Mouse (Mus musculus) heart, postnatal 25 days (tissue): Measurements from ENCODE around the gene Il9r. TPM values are rescaled to one million over a fixed set of nuclear protein-coding genes. Genes with fewer than 3 reads are reported as not detected.

Experiments
- DNase-seq: peaks from one replicate; pipeline ENCODE4 v3.0.0; 2022; ENCODE audit warnings: low spot score
- intact Hi-C: fragments of 180-260 bp; cut with DNase I; formaldehyde crosslinking; loops from one replicate; pipeline ENCODE4 v1.15.1; 2025
- total RNA-seq, 2 experiments: library from RNA; stranded (reverse); gene quantifications; 2 replicates each; pipeline ENCODE4 v1.2.3; 2021

The Il9r gene
- not detected for total RNA-seq

- intact Hi-C loops: no loop called here
- no peak for DNase-seq
These were observed at the start of gene Il9r for GRCm38 (mm10) chr11:32200075-32200601. Il9r (minus strand) TSS chr11:32200279.

GRCm38 (mm10) chr11:32248350-32248749 lies 48.3 kb upstream of the Il9r start:
- intact Hi-C loops: no loop called here
- no peak for DNase-seq

- intact Hi-C loops: no loop called here
- DNase-seq: no peak
These were observed 47.0 kb upstream of the Il9r start for GRCm38 (mm10) chr11:32247068-32247467.

- no peak for DNase-seq
- intact Hi-C loops: no loop called here
These were observed 45.5 kb upstream of the Il9r start for GRCm38 (mm10) chr11:32245614-32246013.

- no peak for DNase-seq
- intact Hi-C loops: loop anchor here (5.0 kb wide), 1 partner anchor 37 kb away; the partner anchor contains the start of gene Snrnp25
These were observed 44.5 kb upstream of the Il9r start for GRCm38 (mm10) chr11:32244617-32245016.

GRCm38 (mm10) chr11:32244064-32244463 lies 44.0 kb upstream of the Il9r start:
- intact Hi-C loops: loop anchor here (5.0 kb wide), 1 partner anchor 37 kb away; the partner anchor contains the start of gene Snrnp25
- DNase-seq: no peak

- intact Hi-C loops: loop anchor here (5.0 kb wide), 1 partner anchor 36 kb away; the partner anchor contains the start of gene Snrnp25
- no peak for DNase-seq
These were observed 43.3 kb upstream of the Il9r start for GRCm38 (mm10) chr11:32243205-32243955.

GRCm38 (mm10) chr11:32242209-32242608 lies 42.1 kb upstream of the Il9r start:
- intact Hi-C loops: loop anchor here (5.0 kb wide), 1 partner anchor 35 kb away; the partner anchor contains the start of gene Snrnp25

GRCm38 (mm10) chr11:32241391-32241790 lies 41.3 kb upstream of the Il9r start:
- no peak for DNase-seq
- intact Hi-C loops: loop anchor here (5.0 kb wide), 1 partner anchor 34 kb away; the partner anchor contains the start of gene Snrnp25

More at GRCm38 (mm10) chr11:32242209-32242608, 42.1 kb upstream of the Il9r start:
- DNase-seq: no peak

GRCm38 (mm10) chr11:32238093-32238860 lies 38.2 kb upstream of the Il9r start:
- intact Hi-C loops: loop anchor here (1.0 kb wide), 2 partner anchors 21 to 56 kb away; no protein-coding TSS in a partner anchor
- no peak for DNase-seq

- no peak for DNase-seq
- intact Hi-C loops: no loop called here
These were observed 37.3 kb upstream of the Il9r start for GRCm38 (mm10) chr11:32237411-32237795.

GRCm38 (mm10) chr11:32236712-32237410 lies 36.8 kb upstream of the Il9r start:
- no peak for DNase-seq
- intact Hi-C loops: no loop called here

- intact Hi-C loops: no loop called here
- no peak for DNase-seq
These were observed 36.1 kb upstream of the Il9r start for GRCm38 (mm10) chr11:32236132-32236531.

- intact Hi-C loops: no loop called here
- peak; percentile 55 for DNase-seq
These were observed 35.6 kb upstream of the Il9r start for GRCm38 (mm10) chr11:32235646-32236045.

GRCm38 (mm10) chr11:32234816-32235485 lies 34.9 kb upstream of the Il9r start:
- no peak for DNase-seq
- intact Hi-C loops: no loop called here

- intact Hi-C loops: no loop called here
These were observed 33.8 kb upstream of the Il9r start for GRCm38 (mm10) chr11:32233895-32234294.

GRCm38 (mm10) chr11:32232848-32233247 lies 32.8 kb upstream of the Il9r start:
- intact Hi-C loops: no loop called here
- DNase-seq: no peak

More at GRCm38 (mm10) chr11:32233895-32234294, 33.8 kb upstream of the Il9r start:
- DNase-seq: no peak

GRCm38 (mm10) chr11:32231125-32231524 lies 31.0 kb upstream of the Il9r start:
- intact Hi-C loops: no loop called here
- DNase-seq: no peak

- intact Hi-C loops: no loop called here
- DNase-seq: no peak
These were observed 30.1 kb upstream of the Il9r start for GRCm38 (mm10) chr11:32230220-32230619.
